Mouse (Mus musculus) intestine, embryonic 16.5 days (tissue): Measurements from ENCODE around the gene Acacb. TPM values are rescaled to one million over a fixed set of nuclear protein-coding genes. Genes with fewer than 3 reads are reported as not detected.

Experiments
- ATAC-seq: fragments of 200-750 bp; cut with Nextera tagmentation; 2 replicates; pipeline ENCODE4 v1.8.0; 2017; ENCODE audit warnings: moderate TSS enrichment, moderate library complexity
- H3K27ac ChIP-seq: fragments of 300-500 bp; sonication (generic); 2 replicates; pipeline ENCODE4 v1.5.1; 2014; ENCODE audit warnings: mild to moderate bottlenecking, low read length
- H3K27me3 ChIP-seq: fragments of 300-500 bp; sonication (generic); replicated peaks from 2 replicates; pipeline ENCODE4 v1.6.1; 2014; ENCODE audit warnings: low read length, control low read depth, mixed read lengths; ENCODE audit not compliant: control insufficient read depth, insufficient read depth
- H3K36me3 ChIP-seq: fragments of 300-500 bp; sonication (generic); 2 replicates; pipeline ENCODE4 v1.6.1; 2014; ENCODE audit warnings: low read length, control low read depth; ENCODE audit not compliant: control insufficient read depth, insufficient read depth
- H3K4me1 ChIP-seq: fragments of 300-500 bp; sonication (generic); 2 replicates; pipeline ENCODE4 v1.6.1; 2014; ENCODE audit warnings: low read length, control low read depth, mixed read lengths; ENCODE audit not compliant: control insufficient read depth, insufficient read depth
- H3K4me2 ChIP-seq: fragments of 300-500 bp; sonication (generic); 2 replicates; pipeline ENCODE4 v1.6.1; 2014; ENCODE audit warnings: low read depth, low read length, control low read depth
- H3K4me3 ChIP-seq: fragments of 300-500 bp; sonication (generic); 2 replicates; pipeline ENCODE4 v1.5.1; 2014; ENCODE audit warnings: mild to moderate bottlenecking, low read length
- H3K9ac ChIP-seq: fragments of 300-500 bp; sonication (generic); 2 replicates; pipeline ENCODE4 v1.6.1; 2014; ENCODE audit warnings: low read depth, low read length
- H3K9me3 ChIP-seq: fragments of 300-500 bp; sonication (generic); 2 replicates; pipeline ENCODE4 v1.6.1; 2016; ENCODE audit warnings: low read length, control low read depth; ENCODE audit not compliant: control insufficient read depth
- WGBS: fragments of 180-500 bp; shearing (Covaris S2); extraction: QIAGEN DNeasy Blood & Tissue Kit; methylation state at CpG from one replicate; pipeline ENCODE4 v1.1.7; 2014; 5-methylcytosine and 5-hydroxymethylcytosine counted together
- polyA plus RNA-seq: library from polyadenylated mRNA; unstranded; fragments of >200 nt; fragmentation: Nextera tagmentation; extraction: Ambion mirVana; gene quantifications from 2 replicates; pipeline ENCODE4 v1.2.1, GENCODE M21; 2015

Acacb gene
- polyA plus RNA-seq, 1 experiment from 2014 or later, result 1.1 TPM

GRCm38 (mm10) chr5:114119806-114120205 is 26.5 kb upstream of the Acacb start:
- no peaks in the 10 kb centered on the region for H3K27me3 ChIP-seq
- no peaks in the 10 kb centered on the region for H3K9me3 ChIP-seq
- no peak for ATAC-seq
- H3K4me3 ChIP-seq, result no peak overlapping the region
- H3K4me1 ChIP-seq, result no peaks in the 10 kb centered on the region
- H3K4me2 ChIP-seq, result no peak overlapping the region
- no peak overlapping the region for H3K9ac ChIP-seq
- peaks cover 5% of the 10 kb centered on the region; the same call in 1 of the 2 replicates for H3K36me3 ChIP-seq
- no peak overlapping the region for H3K27ac ChIP-seq
- 79% methylated on average over 4 of the region's 4 CpGs for WGBS

GRCm38 (mm10) chr5:114126008-114126407 is 20.3 kb upstream of the Acacb start:
- peaks cover 5% of the 10 kb centered on the region; the same call in 1 of the 2 replicates for H3K36me3 ChIP-seq
- H3K27ac ChIP-seq, result no peak overlapping the region
- ATAC-seq, result no peak
- H3K4me2 ChIP-seq, result no peak overlapping the region
- 82% methylated on average over 3 of the region's 3 CpGs for WGBS
- H3K27me3 ChIP-seq, result no peaks in the 10 kb centered on the region
- no peak overlapping the region for H3K9ac ChIP-seq
- peaks cover 9% of the 10 kb centered on the region for H3K4me1 ChIP-seq
- no peak overlapping the region for H3K4me3 ChIP-seq
- no peaks in the 10 kb centered on the region for H3K9me3 ChIP-seq

GRCm38 (mm10) chr5:114126499-114127244 is 19.7 kb upstream of the Acacb start:
- H3K27ac ChIP-seq, result peak overlapping the region; percentile 94; the same call in 1 of the 2 replicates
- peak overlapping the region; percentile 75 for H3K4me3 ChIP-seq
- WGBS, result 87% methylated on average over 7 of the region's 7 CpGs

GRCm38 (mm10) chr5:114127374-114128349 is 18.7 kb upstream of the Acacb start, which contains the start of gene Alkbh2:
Gene Alkbh2, minus strand, starts transcription at chr5:114128218.
- ATAC-seq, result peak; percentile 36
- Histone ChIP-seq H3K27ac (peak within 1 kb of the TSS; percentile 94), H3K36me3 (peaks cover 5% of the 10 kb centered on the region; the same call in 1 of the 2 replicates), H3K4me2 (peak within 1 kb of the TSS; percentile 94), H3K27me3 (no peaks in the 10 kb centered on the region), H3K9me3 (no peaks in the 10 kb centered on the region), H3K4me1 (peaks cover 22% of the 10 kb centered on the region), H3K9ac (peak within 1 kb of the TSS; percentile 86), H3K4me3 (peak within 1 kb of the TSS; percentile 75)
- WGBS, result under 1% methylated on average over 67 of the region's 69 CpGs

More at GRCm38 (mm10) chr5:114126499-114127244, 19.7 kb upstream of the Acacb start:
- H3K9ac ChIP-seq, result no peak overlapping the region
- no peaks in the 10 kb centered on the region for H3K9me3 ChIP-seq
- H3K4me1 ChIP-seq, result peaks cover 14% of the 10 kb centered on the region
- no peaks in the 10 kb centered on the region for H3K27me3 ChIP-seq
- peak overlapping the region; percentile 94 for H3K4me2 ChIP-seq
- ATAC-seq, result no peak
- H3K36me3 ChIP-seq, result peaks cover 5% of the 10 kb centered on the region; the same call in 1 of the 2 replicates

- Histone ChIP-seq H3K27me3 (no peaks in the 10 kb centered on the region), H3K4me1 (peaks cover 35% of the 10 kb centered on the region), H3K27ac (no peak overlapping the region), H3K4me2 (peak overlapping the region; percentile 99), H3K9ac (peak overlapping the region; percentile 75), H3K4me3 (peak overlapping the region; percentile 86), H3K9me3 (no peaks in the 10 kb centered on the region), H3K36me3 (0 out of 2 replicates have a peak, but pooled peaks cover 2% of the 10 kb centered on the region)
- ATAC-seq, result no peak
- 77% methylated on average over 15 of the region's 15 CpGs for WGBS
Measured at GRCm38 (mm10) chr5:114129550-114130210, 16.7 kb upstream of the Acacb start.

- H3K9ac ChIP-seq, result peak within 1 kb of the TSS; percentile 75
- peak; percentile 34 for ATAC-seq
- H3K4me2 ChIP-seq, result peak within 1 kb of the TSS; percentile 99
- H3K27ac ChIP-seq, result peak within 1 kb of the TSS; percentile 83
- no peaks in the 10 kb centered on the region for H3K27me3 ChIP-seq
- 3% methylated on average over 21 of the region's 29 CpGs for WGBS
- H3K4me3 ChIP-seq, result peak within 1 kb of the TSS; percentile 86
- H3K36me3 ChIP-seq, result 0 out of 2 replicates have a peak, but pooled peaks cover 2% of the 10 kb centered on the region
- peaks cover 35% of the 10 kb centered on the region for H3K4me1 ChIP-seq
- no peaks in the 10 kb centered on the region for H3K9me3 ChIP-seq
Measured at GRCm38 (mm10) chr5:114130211-114130605, 16.1 kb upstream of the Acacb start, which contains the start of gene Ung. Gene Ung, plus strand, starts transcription at chr5:114130386.

- H3K9ac ChIP-seq, result peak overlapping the region; percentile 75
- H3K4me1 ChIP-seq, result peaks cover 35% of the 10 kb centered on the region
- ATAC-seq, result peak; percentile 97
- peak overlapping the region; percentile 83 for H3K27ac ChIP-seq
- 0% methylated on average over 87 of the region's 87 CpGs for WGBS
- no peaks in the 10 kb centered on the region for H3K36me3 ChIP-seq
- no peaks in the 10 kb centered on the region for H3K27me3 ChIP-seq
- peak overlapping the region; percentile 86 for H3K4me3 ChIP-seq
- H3K4me2 ChIP-seq, result peak overlapping the region; percentile 99
- H3K9me3 ChIP-seq, result no peaks in the 10 kb centered on the region
Measured at GRCm38 (mm10) chr5:114130698-114131520, 15.4 kb upstream of the Acacb start.

GRCm38 (mm10) chr5:114131521-114131840 is 14.9 kb upstream of the Acacb start:
- H3K4me2 ChIP-seq, result peak overlapping the region; percentile 99
- H3K36me3 ChIP-seq, result no peaks in the 10 kb centered on the region
- no peaks in the 10 kb centered on the region for H3K27me3 ChIP-seq
- H3K9ac ChIP-seq, result peak overlapping the region; percentile 75
- H3K9me3 ChIP-seq, result no peaks in the 10 kb centered on the region
- no peak for ATAC-seq
- peak overlapping the region; percentile 83 for H3K27ac ChIP-seq
- WGBS, result 0% methylated on average over 15 of the region's 15 CpGs
- H3K4me1 ChIP-seq, result peaks cover 35% of the 10 kb centered on the region
- H3K4me3 ChIP-seq, result peak overlapping the region; percentile 86
